Mouse (Mus musculus) cerebellum, adult 11-12 months (tissue): ENCODE results near the gene Stap1.

Experiments
- DNase-seq: peaks from one replicate; pipeline ENCODE4 v3.0.0; 2022

The Stap1 gene

GRCm38 (mm10) chr5:86129828-86130227, 58.3 kb downstream of the Stap1 start:
- DNase-seq: no peak
